Mouse (Mus musculus) spleen, postnatal 4 days (tissue): ENCODE data around the gene Schip1.
A peak's percentile ranks its signal among the peaks of the same experiment; 100 is the strongest.

Experiments used
- DNase-seq, 2 experiments: peaks; one replicate each; pipeline ENCODE4 v3.0.0; 2022; ENCODE audit warnings: low spot score in 2 of 2

Schip1 gene

GRCm38 (mm10) chr3:68470061-68470460 lies 405.5 kb downstream of the Schip1 start:
- DNase-seq = no peak

GRCm38 (mm10) chr3:68470622-68471021 lies 406.0 kb downstream of the Schip1 start:
- DNase-seq = no peak

DNA sequence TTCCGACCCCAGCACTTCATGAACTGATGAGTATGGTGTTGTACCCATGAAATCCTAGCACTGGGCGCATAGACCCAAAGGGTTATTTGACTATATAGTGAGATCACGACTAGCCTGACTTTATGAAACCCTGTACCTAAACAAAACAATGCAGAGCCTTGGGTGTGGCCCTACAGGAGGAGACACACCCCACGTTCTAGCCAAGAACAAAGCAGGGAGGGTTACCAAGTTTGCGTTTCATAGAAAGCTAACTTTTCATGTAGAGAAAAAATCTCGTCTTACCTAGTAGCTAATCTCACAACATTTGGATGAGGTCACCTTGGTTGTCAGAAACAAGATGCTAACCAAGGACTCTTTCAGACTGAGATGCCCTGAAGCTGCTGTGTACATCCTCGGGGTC lies 411.7 kb downstream of the Schip1 start:
- DNase-seq = no peak

DNA sequence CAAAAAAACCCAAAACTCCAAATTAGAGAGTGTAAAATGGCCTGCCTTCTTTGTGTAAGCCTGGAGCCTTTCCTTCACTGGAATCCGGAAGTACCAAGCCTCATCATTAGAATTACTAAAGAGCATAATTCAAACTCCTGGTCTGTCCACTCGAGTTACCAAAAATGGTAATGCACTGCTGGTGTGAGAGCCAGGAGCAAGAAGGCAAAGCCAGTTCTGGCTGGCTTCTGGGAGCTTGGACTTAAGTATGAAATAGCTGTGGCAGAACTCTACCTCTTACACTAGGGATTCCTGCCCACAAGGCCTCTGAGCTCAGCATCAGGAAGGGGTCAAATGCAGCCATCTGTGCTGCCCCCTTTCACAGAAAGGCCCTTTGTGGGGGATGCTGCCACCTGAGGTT lies 412.9 kb downstream of the Schip1 start:
- DNase-seq = no peak

GRCm38 (mm10) chr3:68479266-68479665 lies 414.7 kb downstream of the Schip1 start:
- no peak for DNase-seq

DNA sequence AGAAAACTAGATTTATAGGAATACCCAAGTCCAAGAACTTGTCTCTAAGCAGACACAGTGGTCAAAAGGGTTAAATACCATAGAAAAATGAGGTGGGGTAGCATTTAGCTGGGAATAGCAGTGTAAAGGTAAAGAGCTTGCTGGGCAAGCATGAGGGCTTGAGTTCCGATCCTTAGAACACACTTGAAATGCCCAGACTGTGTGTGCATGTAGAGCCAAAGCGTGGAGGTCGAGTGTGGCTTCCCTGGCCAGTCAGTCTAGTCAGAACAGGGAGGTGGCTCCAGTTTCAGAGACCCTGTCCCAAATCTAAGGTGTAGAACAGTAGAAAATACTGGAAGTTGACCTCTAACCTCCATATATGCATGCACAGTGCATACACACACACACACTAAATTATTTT lies 418.9 kb downstream of the Schip1 start:
- no peak for DNase-seq

DNA sequence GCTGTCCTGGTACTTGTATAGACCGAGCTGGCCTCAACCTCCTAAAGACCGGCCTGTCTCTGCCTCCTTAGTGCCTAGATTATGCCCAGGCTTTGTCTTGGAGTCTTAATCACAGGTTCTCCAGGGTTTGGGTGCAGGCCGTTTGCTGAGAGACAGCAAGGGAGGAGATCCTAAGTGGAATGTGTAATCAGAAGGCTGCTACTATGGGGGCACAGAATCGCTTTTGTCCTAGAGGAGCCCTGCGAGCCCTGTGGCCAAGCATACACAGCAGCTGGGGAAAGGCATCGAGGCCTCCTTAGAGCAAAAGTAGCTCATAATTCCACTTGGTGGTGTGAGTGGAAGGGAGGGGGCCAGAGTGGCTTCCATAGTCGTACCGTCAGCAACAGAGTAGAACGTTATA lies 419.4 kb downstream of the Schip1 start:
- no peak for DNase-seq

DNA sequence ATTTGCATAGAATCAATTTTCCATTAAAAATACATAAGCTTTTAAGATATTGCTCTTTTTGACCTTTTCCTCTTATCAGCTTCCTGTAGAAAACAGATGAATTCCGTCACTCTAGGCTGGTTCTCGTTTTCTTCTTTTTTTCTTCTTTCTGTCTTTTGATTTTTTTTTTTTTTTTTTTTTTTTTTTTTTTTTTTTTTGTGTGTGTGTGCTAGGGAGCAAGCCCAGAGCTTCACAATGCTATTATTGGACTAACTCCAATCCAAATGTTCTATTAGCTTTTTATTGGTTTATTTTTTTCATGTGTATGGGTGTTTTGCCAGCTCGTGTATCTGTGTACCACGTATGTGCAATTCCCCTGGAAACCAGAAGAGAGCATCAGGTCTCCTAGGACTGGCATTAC lies 420.0 kb downstream of the Schip1 start:
- DNase-seq = no peak

DNA sequence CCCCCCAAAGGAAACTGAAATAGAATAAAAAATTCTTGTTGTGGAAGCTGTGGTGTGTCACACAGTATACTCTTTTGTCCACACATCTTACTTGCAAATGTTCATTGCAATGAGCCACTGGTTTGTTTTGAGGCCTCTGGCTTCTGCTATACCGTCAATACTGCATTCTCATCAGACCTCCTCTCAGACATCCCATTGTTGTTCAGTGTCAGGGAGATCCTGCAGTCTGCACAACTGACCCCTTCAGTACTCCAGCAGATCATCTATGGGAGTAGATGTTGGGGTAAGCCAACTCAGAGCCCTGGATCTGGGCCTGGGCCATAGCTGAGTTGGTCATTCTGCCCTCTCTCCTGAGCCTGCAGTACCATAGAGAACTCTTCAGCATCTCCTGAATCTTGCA lies 423.0 kb downstream of the Schip1 start:
- no peak for DNase-seq

- DNase-seq = no peak
Measured at GRCm38 (mm10) chr3:68488316-68488715, 423.7 kb downstream of the Schip1 start.

DNA sequence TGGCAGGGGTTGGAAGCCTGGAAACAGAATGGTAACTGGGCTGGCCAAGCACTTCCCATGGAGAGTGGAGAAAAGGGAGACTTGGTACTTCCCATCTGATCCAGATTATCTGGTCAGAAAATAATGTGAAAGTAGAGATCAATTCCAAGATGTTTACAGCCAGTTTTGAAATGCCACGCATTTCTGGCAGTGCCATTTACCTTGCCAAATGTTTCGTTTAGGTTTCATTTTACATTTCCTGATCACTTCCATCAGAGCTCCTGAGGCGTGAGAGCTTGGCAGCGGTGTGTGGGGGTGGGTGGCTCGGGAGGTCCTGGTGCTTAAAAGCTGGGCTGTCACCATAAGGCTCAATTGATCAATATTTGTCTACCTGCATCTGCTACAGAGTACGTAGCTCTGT lies 426.9 kb downstream of the Schip1 start:
- DNase-seq = no peak

DNA sequence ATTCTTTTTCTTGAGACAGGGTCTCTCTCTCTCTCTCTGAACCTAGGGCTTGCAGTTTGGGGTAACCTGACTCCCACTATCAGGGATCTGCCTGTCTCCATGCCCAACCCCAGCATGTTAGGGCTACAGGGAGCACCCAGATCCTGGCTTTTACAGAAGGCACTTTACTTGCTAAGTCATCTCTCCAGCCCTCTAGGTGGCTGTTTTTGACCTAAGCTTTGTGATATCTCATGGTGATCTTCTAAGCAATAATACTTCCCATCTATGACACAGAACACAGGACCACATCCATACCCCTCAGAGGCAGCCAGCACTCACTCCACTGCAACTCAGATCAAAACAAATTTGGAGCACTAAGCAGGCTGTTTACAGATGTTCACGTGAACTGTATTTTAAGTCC lies 427.5 kb downstream of the Schip1 start:
- no peak for DNase-seq

- DNase-seq = no peak
Measured at GRCm38 (mm10) chr3:68492513-68492912, 427.9 kb downstream of the Schip1 start.

GRCm38 (mm10) chr3:68493170-68493585 lies 428.6 kb downstream of the Schip1 start:
- DNase-seq = no peak

DNA sequence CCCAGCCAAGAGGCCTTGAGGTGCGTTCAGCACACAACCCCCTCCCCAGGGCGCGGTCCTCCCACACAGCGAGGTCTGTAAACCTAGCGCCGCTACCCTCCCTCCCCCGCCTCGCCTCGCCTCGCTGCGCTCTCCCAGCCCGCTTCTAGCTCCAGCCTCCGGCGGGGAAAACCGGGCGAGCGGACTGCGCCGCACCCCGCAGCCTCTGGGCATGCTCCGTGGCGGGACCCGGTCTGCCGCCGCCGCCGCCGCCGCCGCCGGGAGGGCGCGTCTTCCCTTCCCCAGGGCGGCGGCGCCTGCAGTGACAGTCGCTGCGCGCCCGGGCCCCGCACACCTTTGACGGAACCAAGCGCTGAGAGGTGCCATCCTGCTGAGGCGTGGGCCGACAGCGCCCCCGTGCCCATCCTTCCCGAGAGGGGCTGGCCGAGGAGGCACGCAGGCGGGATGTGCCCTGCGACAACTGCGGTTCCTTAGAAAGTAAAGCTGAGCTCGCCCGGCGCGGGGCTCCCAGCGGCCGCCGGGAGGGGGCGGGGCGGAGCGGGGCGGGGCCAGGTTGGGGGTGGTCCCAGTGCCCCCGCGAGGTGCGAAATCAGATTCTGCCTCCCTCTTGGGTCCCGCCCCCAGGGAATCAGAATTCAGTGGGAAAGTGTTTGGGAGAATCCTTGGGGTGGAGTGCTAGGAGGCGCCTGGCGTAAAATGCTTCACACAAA lies 429.1 kb downstream of the Schip1 start:
- DNase-seq = peak; percentile 37 to 69

- DNase-seq = peak in 1 of 2 experiments; percentile 71
Measured at GRCm38 (mm10) chr3:68494296-68495095, 429.9 kb downstream of the Schip1 start.

GRCm38 (mm10) chr3:68495096-68495735 lies 430.6 kb downstream of the Schip1 start:
- DNase-seq = peak in 1 of 2 experiments; percentile 64

DNA sequence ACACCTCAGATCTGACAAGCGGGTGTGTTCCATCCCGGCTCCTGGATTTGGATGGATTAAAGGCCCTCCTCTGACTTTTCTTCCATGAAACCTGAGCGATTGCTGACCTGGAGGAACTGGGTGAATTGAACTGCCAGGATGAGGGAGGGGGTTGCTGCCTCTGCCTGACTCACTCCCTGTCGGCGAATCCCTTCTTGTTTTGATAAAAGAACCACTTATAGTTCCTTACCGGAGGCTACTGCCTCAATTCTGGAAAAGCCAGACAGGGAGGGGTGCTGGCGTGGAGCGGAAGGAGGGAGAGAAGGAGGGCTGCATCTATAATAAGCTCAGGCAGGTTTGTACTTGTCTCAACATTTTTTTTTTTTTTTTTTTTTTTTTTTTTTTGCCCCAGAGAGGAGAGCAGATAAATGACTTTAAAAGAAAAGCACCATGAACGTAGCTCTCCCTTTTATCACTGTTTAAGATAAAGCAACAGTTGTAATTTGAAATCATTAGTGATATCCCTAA lies 431.2 kb downstream of the Schip1 start:
- DNase-seq = no peak

DNA sequence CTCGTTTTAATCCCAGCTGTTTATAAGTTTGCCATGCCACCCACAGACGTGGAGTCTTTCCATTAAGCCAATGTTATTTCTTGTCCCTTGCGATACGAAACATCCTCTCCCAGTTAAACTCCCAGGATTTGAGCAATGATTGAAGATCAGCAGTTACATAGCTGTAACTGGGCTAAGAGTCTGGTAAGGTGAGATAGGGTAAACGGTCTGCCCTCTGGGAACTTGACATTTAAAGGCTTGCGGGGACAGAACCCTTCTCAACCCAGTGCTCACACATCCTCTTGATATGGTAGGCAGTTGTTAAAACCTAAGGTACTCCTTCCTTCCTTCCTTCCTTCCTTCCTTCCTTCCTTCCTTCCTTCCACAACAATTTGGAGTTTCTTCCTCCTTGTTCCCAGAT lies 431.9 kb downstream of the Schip1 start:
- DNase-seq = no peak

GRCm38 (mm10) chr3:68499532-68500152 lies 435.0 kb downstream of the Schip1 start:
- peak in 1 of 2 experiments; percentile 32 for DNase-seq

GRCm38 (mm10) chr3:68504838-68505237 lies 440.2 kb downstream of the Schip1 start:
- DNase-seq = no peak

DNA sequence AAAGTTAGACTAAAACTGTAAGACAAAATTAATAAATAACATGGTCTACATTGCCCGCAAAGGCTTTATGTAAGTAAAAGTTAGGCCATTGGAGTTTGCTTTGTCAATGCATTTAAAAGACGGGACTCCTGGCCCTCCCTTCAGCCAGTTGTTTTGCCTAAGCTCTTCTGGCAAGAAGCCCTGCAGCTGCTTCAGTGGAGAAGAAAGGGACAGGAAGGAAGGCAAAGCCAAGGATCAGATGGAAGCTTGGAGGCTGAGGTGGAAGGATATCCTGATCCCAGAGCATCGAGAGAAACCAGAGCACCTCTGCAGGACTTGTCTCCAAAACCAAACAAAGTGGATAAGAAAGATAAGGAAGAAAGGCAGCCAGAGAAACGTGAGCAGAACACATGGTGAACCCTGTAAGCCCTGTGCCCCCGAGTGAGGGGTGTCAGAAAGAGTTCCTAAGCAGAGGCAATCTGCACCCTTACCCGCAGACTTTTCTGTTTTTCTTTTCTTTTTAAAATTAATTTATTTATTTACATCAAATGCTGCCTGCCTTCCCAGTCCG lies 442.2 kb downstream of the Schip1 start:
- DNase-seq = no peak
